Mouse (Mus musculus) embryonic facial prominence, embryonic 14.5 days (tissue): ENCODE measurements around the gene Plscr1. TPM values are rescaled to one million over a fixed set of nuclear protein-coding genes. Genes with fewer than 3 reads are reported as not detected.

Source experiments
- ATAC-seq: fragments of 200-750 bp; cut with Nextera tagmentation; 2 replicates; pipeline ENCODE4 v1.8.0; 2017; ENCODE audit warnings: low read depth, moderate number of reproducible peaks, moderate TSS enrichment
- DNase-seq: peaks from one replicate; pipeline ENCODE4 v3.0.0-alpha.2; 2015; ENCODE audit warnings: low spot score
- H3K27ac ChIP-seq: fragments of 300-500 bp; sonication (generic); replicated peaks from 2 replicates; pipeline ENCODE4 v1.5.1; 2014; ENCODE audit warnings: low read depth, mild to moderate bottlenecking, low read length, moderate library complexity
- H3K27me3 ChIP-seq: fragments of 300-500 bp; sonication (generic); replicated peaks from 2 replicates; pipeline ENCODE4 v1.6.1; 2014; ENCODE audit warnings: low read length; ENCODE audit not compliant: control insufficient read depth, insufficient read depth
- H3K36me3 ChIP-seq: fragments of 300-500 bp; sonication (generic); 2 replicates; pipeline ENCODE4 v1.6.1; 2014; ENCODE audit warnings: low read length, mixed read lengths; ENCODE audit not compliant: control insufficient read depth, insufficient read depth
- H3K4me1 ChIP-seq: fragments of 300-500 bp; sonication (generic); 2 replicates; pipeline ENCODE4 v1.6.1; 2014; ENCODE audit warnings: antibody characterized with exemption, low read length; ENCODE audit not compliant: control insufficient read depth, insufficient read depth
- H3K4me2 ChIP-seq: fragments of 300-500 bp; sonication (generic); 2 replicates; pipeline ENCODE4 v1.6.1; 2014; ENCODE audit warnings: low read depth, mild to moderate bottlenecking, low read length, moderate library complexity, mixed read lengths
- H3K4me3 ChIP-seq: fragments of 300-500 bp; sonication (generic); 2 replicates; pipeline ENCODE4 v1.5.1; 2014; ENCODE audit warnings: low read depth, mild to moderate bottlenecking, low read length
- H3K9ac ChIP-seq: fragments of 300-500 bp; sonication (generic); 2 replicates; pipeline ENCODE4 v1.6.1; 2014; ENCODE audit warnings: low read depth, mild to moderate bottlenecking, low read length, moderate library complexity, mixed read lengths
- H3K9me3 ChIP-seq: fragments of 300-500 bp; sonication (generic); 2 replicates; pipeline ENCODE4 v1.6.1; 2016; ENCODE audit warnings: low read length; ENCODE audit not compliant: control insufficient read depth
- WGBS: fragments of 180-500 bp; shearing (Covaris S2); extraction: QIAGEN DNeasy Blood & Tissue Kit; methylation state at CpG from one replicate; pipeline ENCODE4 v1.1.7; 2014; 5-methylcytosine and 5-hydroxymethylcytosine counted together
- polyA plus RNA-seq: library from polyadenylated mRNA; unstranded; fragments of >200 nt; fragmentation: Nextera tagmentation; extraction: Ambion mirVana; gene quantifications from 2 replicates; pipeline ENCODE4 v1.2.1, GENCODE M21; 2014

Gene Plscr1
- polyA plus RNA-seq, 1 experiment from 2014 or later, result 19.0 TPM

DNA sequence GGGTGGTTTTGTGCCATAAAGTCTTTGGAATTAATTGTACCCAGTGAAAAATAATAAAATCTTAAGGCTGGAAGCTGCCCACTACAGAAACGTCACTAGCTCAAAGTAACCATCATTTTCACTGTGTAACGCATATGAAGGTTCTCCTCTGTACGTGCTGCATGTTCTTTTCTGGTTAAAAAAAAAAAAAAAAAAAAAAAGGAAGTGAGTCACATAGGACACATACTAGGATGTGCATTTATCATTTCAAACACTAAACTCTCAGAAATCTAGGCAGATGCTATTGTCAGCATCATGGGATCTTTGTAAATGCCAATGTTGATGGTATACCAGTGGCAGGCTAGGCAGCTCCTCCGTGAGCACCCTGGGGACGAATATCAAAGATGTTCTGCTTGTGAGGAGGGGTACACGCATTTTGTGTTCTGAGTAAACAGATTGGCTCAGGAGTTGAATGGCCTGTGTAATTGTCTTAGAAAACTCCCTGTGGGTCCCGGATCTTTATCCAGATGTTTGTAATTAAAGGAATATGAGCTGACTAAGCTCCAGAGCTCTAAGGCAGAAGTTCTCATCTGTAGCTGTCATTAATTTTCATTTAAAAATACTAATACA lies 33.1 kb downstream of the Plscr1 start:
- no peak for DNase-seq
- 25% methylated on average over 7 of the region's 7 CpGs for WGBS

GRCm38 (mm10) chr9:92289675-92290074 lies 40.1 kb downstream of the Plscr1 start:
- Histone ChIP-seq H3K27ac (no peak overlapping the region), H3K27me3 (no peaks in the 10 kb centered on the region), H3K36me3 (no peaks in the 10 kb centered on the region), H3K4me3 (no peak overlapping the region), H3K4me2 (no peak overlapping the region), H3K4me1 (no peaks in the 10 kb centered on the region), H3K9me3 (no peaks in the 10 kb centered on the region), H3K9ac (no peak overlapping the region)
- WGBS, result 75% methylated on average over 3 of the region's 3 CpGs
- ATAC-seq (no peak), DNase-seq (no peak)

More for the DNA sequence above, 33.1 kb downstream of the Plscr1 start:
- no peaks in the 10 kb centered on the region for H3K9me3 ChIP-seq
- no peak overlapping the region for H3K27ac ChIP-seq
- no peak for ATAC-seq
- no peaks in the 10 kb centered on the region for H3K4me1 ChIP-seq
- H3K4me3 ChIP-seq, result no peak overlapping the region
- no peak overlapping the region for H3K9ac ChIP-seq
- H3K4me2 ChIP-seq, result no peak overlapping the region
- no peaks in the 10 kb centered on the region for H3K36me3 ChIP-seq
- no peaks in the 10 kb centered on the region for H3K27me3 ChIP-seq

- Histone ChIP-seq H3K4me2 (no peak overlapping the region), H3K4me1 (no peaks in the 10 kb centered on the region), H3K9me3 (no peaks in the 10 kb centered on the region), H3K27me3 (no peaks in the 10 kb centered on the region), H3K9ac (no peak overlapping the region), H3K36me3 (no peaks in the 10 kb centered on the region), H3K27ac (no peak overlapping the region), H3K4me3 (no peak overlapping the region)
- ATAC-seq (no peak), DNase-seq (no peak)
- 65% methylated on average over 2 of the region's 2 CpGs for WGBS
Observed at GRCm38 (mm10) chr9:92292169-92292568, 42.6 kb downstream of the Plscr1 start.

DNA sequence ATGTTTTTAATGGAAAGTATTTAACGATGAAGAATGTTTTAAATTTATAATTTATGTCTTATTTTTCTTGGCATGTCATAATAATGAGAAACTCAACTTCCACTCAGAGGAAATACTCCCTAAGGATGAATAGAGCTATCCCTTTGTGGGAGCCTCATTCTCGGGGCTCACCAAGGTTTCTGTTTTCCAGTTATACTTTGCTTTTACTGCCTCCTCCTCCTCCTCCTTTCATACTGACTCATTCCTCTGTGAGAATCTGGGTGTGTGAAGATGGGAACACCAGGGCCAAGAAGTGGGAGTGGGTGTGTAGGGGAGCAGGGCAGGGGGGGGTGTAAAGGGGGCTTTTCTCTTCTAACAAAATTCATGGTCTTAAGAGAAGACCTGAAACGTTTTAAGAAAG lies 43.4 kb downstream of the Plscr1 start:
- Histone ChIP-seq H3K9ac (no peak overlapping the region), H3K4me2 (no peak overlapping the region), H3K4me1 (no peaks in the 10 kb centered on the region), H3K27ac (no peak overlapping the region), H3K9me3 (no peaks in the 10 kb centered on the region), H3K27me3 (no peaks in the 10 kb centered on the region), H3K36me3 (no peaks in the 10 kb centered on the region), H3K4me3 (no peak overlapping the region)
- 59% methylated on average over 3 of the region's 3 CpGs for WGBS
- DNase-seq, result no peak
- no peak for ATAC-seq

GRCm38 (mm10) chr9:92293560-92294548 lies 44.3 kb downstream of the Plscr1 start:
- no peaks in the 10 kb centered on the region for H3K9me3 ChIP-seq
- no peak for DNase-seq
- H3K36me3 ChIP-seq, result no peaks in the 10 kb centered on the region

DNA sequence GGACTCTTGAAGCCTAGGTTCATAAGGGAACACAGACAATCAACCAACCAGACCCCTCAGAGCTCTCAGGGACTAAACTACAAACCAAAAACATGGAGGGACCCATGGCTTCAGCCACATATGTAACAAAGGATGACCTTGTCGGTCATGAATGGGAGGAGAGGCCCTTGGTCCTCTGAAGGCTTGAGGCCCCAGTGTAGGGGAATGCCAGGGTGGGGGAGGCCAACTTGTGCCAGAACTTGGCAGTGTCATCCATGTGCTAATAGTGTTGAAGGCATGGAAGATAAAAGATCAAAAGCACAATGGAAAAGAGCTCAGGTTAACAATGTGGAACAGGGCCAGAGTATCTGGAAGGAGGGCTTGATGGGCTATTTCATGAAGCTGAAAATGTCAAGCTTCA lies 48.7 kb downstream of the Plscr1 start:
- no peak overlapping the region for H3K27ac ChIP-seq
- DNase-seq (no peak), ATAC-seq (no peak)
- H3K4me2 ChIP-seq, result no peak overlapping the region
- no peaks in the 10 kb centered on the region for H3K4me1 ChIP-seq
- no peak overlapping the region for H3K4me3 ChIP-seq
- no peaks in the 10 kb centered on the region for H3K9me3 ChIP-seq
- no peaks in the 10 kb centered on the region for H3K27me3 ChIP-seq
- H3K9ac ChIP-seq, result no peak overlapping the region
- WGBS, result 72% methylated on average over 1 of the region's 1 CpGs
- no peaks in the 10 kb centered on the region for H3K36me3 ChIP-seq

More at GRCm38 (mm10) chr9:92293560-92294548, 44.3 kb downstream of the Plscr1 start:
- ATAC-seq, result no peak
- Histone ChIP-seq H3K4me3 (no peak overlapping the region), H3K4me1 (no peaks in the 10 kb centered on the region), H3K9ac (no peak overlapping the region), H3K27me3 (no peaks in the 10 kb centered on the region), H3K27ac (no peak overlapping the region), H3K4me2 (no peak overlapping the region)
- WGBS, result 83% methylated on average over 2 of the region's 2 CpGs

DNA sequence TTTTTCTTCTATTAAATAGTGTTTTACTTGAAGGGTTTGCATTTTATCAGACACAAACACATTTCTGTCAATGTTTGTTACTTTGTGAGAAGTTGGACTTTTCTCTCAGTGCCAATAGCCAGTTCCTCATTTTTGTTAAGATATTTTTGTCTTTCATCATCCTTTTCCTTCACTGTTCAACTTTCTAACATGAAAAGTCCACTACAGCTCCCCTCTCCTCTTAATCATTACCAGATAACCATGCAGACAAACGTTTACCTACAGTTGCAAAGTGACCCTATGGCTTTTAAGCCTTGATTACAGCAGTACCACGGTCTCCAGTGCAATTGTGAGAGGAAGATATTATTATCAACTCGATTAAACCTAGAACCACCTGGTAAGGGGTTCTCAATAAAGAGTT lies 51.7 kb downstream of the Plscr1 start:
- H3K9ac ChIP-seq, result no peak overlapping the region
- no peak overlapping the region for H3K4me2 ChIP-seq
- H3K9me3 ChIP-seq, result no peaks in the 10 kb centered on the region
- H3K36me3 ChIP-seq, result no peaks in the 10 kb centered on the region
- ATAC-seq (no peak), DNase-seq (no peak)
- no peak overlapping the region for H3K27ac ChIP-seq
- H3K4me1 ChIP-seq, result no peaks in the 10 kb centered on the region; the same call in 1 of the 2 replicates
- 42% methylated on average over 3 of the region's 3 CpGs for WGBS
- no peaks in the 10 kb centered on the region for H3K27me3 ChIP-seq
- no peak overlapping the region for H3K4me3 ChIP-seq

DNA sequence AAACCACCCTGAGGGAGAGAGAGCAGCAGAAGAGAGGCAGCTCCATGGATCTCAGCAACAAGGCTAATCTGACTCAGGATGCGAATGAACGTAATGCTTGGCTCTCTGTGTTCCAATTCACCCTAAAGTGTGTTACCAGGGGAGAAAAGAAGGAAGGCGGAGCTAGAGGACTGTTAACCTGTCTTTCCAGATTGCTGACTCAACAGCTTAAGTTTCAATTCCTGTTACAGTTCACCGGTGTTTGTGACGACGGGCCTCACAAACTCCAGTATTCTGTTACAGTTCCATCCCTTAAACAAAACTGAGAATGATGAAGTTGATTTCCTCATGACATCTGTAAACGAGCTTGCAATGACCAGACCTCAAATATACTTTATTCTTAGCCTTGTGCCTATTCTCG lies 55.5 kb downstream of the Plscr1 start:
- 57% methylated on average over 8 of the region's 8 CpGs for WGBS
- Histone ChIP-seq H3K4me1 (no peaks in the 10 kb centered on the region; the same call in 1 of the 2 replicates), H3K27ac (no peak overlapping the region), H3K9ac (no peak overlapping the region), H3K36me3 (no peaks in the 10 kb centered on the region), H3K9me3 (no peaks in the 10 kb centered on the region), H3K27me3 (no peaks in the 10 kb centered on the region), H3K4me2 (no peak overlapping the region), H3K4me3 (no peak overlapping the region)
- DNase-seq (peak; percentile 27), ATAC-seq (no peak; the same call in 1 of the 2 replicates)
